Mouse (Mus musculus): Measurements from ENCODE around the gene Mrpl34.

GRCm38 (mm10) chr8:71474344-71474743, 9.6 kb downstream of the Mrpl34 start:
- no peak for TF ChIP-seq CTCF (IDR thresholded peaks at IDR 0.05; ENCODE audit: low read depth)
- TF ChIP-seq EP300 (IDR thresholded peaks at IDR 0.05; ENCODE audit: low read depth) = no peak
